Mouse (Mus musculus): ENCODE data around the gene Prc1.

Prc1 gene

DNA sequence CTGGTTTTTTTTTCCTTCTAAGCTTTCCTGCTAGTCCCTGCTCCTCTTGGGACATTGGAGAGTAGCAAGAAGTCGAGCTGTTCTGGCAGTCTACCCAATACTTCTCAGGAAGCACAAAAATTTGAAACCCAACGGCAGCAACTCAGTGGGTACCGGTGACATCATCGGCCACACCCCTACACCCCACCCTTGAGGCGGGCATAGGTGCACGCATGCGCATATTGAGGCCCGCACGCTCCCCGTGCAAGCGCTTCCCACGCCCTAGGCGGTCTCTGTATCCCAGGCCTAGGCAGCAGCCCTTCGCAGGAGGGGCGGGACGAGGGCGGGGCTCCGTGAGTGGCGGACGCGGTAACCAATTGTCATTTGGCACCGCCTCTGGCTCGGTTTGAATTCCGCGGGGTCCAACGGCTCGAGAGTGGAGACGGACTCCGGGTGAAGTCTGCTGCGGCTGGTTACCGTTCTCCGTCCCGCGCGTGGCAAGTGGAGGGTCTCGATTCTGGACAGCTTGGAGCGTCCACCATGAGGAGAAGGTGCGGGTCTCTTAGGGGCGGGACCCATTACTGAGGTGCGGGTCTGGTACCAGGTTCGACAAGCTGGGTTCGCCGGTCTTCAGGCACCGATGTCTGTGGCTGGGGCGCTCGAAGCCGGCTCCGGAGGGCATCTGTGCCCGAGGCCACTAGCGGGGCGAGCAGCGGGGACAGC lies at the start of gene Prc1:
Prc1 (plus strand) TSS at position 389 of the 702 bp plus-strand sequence.
- peak; percentile 97 for DNase-seq

DNA sequence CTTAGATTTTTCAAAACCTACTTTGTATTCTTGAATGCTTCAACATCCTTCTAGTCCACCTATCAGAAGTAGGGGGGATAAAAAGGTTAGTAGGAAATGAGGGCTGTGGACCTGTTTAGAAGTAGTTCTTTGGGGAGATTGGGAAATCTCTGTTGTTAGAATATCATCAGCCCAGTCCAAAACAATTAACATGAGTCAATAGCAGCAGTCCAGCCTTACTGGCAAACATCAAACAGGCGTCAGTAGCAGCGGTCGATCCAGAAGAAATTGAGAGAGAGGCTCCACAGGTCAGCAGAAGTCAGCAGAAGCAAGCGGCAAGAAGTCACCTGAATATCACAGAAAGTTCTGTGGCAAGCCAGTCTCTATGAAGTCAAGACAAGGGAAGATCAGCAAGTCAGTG lies 49.4 kb upstream of the Prc1 start:
- DNase-seq: no peak

GRCm38 (mm10) chr7:80246148-80246721 lies 48.0 kb upstream of the Prc1 start, which contains the start of gene Ttll13:
Gene Ttll13 (plus strand): TSS chr7:80246376.
- peak; percentile 96 for DNase-seq

- no peak for DNase-seq
Observed at GRCm38 (mm10) chr7:80246859-80247258, 47.4 kb upstream of the Prc1 start.

DNA sequence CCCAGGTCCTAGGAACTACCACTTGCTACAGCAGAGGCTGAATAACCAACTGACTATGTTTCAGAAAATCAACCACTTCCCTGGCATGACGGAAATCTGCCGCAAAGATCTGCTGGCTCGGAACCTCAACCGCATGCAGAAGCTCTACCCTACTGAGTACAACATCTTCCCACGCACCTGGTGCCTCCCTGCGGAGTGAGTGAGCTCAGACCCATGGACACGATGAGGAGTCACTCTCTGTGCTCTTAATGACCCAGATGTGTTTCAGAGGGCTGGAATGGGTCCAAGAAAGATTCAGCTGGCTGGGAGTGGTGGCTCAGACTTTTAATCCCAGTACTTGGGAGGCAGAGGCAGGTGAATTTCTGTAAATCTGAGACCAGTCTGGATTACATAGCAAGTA lies 41.8 kb upstream of the Prc1 start:
- no peak for DNase-seq

- no peak for DNase-seq
Observed at GRCm38 (mm10) chr7:80252886-80253285, 41.4 kb upstream of the Prc1 start.

DNA sequence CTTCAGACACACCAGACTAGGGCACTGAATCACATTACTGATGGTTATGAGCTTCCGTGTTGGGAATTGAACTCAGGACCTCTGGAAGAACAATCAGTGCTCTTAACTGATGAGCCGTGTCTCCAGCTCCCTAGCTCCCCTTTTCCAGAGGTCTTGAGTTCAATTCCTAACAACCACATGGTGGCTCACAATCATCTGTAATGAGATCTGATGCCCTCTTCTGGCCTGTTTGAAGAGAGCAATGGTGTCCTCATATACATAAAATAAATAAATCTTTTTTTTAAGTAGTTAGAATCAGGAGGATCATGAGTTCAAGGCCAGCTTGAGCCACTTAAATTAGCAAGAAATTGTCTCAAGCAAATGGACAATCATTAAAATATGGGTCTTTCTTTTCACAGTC lies 38.3 kb upstream of the Prc1 start:
- no peak for DNase-seq

DNA sequence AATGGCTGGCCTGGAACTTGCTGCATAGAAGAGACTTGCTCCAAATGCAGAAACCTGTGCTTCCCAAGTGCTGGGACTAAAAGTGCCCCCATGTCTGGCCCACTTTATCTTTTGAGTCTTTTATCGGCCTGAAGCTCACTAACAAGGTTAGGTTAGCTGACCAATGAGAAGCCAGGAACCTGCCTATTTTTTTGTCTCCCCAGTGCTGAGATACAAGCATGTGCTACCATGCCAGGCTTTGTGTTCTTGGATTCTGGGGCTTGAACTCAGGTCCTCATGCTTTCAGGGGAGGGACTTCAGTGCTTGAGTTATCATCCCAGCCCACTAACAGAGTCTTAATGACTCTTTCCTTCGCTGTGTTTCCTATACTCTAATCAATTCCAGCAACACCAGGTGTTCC lies 36.5 kb upstream of the Prc1 start:
- DNase-seq: no peak

GRCm38 (mm10) chr7:80260625-80261371 lies 33.5 kb upstream of the Prc1 start, which contains the start of gene Ngrn:
Gene Ngrn (plus strand): TSS chr7:80261215.
- peak; percentile 82 for DNase-seq

DNA sequence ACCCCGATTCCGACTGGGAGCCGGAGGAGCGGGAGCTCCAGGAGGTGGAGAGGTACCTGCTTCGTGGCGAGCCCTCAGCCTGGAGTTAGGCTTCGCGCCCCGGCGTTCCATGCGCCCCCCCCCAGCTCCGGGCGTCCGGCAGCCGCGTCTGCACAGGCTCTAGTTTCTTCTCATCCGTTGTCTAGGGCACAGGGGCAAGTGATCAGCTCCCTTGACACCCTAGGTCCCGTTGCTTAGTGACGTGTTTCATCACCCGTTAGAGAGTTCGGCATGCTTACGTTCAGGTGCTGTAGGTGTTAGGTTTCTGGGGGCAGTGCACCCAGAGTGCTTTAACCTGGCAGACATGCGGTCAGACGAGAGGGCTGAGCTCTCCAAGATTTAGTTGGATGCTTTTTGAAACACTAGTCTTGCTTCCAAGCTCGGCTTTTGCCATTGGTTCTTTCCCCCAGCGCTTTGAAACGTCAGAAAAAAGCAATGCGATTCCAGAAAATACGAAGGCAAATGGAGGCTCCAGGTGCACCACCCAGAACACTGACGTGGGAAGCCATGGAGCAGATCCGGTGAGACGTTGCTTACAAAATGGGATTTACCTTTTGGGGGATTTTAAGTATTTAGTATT lies 32.8 kb upstream of the Prc1 start:
- DNase-seq: peak; percentile 22

DNA sequence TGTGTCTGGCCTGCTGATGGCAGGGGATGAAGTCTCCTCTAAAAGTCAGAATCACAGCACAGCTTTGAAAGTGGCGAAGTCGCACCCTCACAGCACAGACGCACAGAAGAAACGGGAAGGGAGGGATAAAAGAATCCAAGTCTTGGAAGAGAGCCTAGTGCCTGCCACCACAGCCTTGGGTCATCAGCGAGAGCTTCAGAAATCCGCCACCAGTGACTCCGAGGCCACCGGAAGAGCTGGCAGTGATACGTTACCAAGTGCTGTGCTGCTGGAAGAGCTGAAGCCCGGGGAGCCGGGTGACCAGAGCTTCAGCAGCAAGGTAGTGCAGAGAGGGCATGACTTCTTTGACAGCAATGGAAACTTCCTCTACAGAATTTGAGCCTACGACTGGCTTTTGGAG lies 29.6 kb upstream of the Prc1 start:
- DNase-seq: no peak

DNA sequence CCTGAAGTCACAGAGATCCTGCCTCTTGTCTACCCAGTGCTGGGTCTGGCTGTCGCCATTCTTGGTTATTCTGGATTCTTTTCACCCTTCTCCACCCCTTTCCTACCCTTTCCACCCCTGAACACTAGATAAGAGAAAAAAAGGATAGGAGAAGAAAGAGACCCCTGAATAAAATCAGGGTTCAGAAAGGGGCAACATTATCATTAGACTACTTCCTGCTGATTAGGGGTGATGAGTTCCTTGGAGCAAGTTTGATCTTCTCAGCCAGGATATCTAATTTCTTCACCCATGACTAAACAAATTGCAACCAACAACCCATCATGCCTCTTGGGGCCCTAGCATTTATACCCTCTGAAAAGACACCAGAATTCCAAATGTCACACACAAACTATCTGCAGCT lies 26.5 kb upstream of the Prc1 start:
- DNase-seq: no peak

DNA sequence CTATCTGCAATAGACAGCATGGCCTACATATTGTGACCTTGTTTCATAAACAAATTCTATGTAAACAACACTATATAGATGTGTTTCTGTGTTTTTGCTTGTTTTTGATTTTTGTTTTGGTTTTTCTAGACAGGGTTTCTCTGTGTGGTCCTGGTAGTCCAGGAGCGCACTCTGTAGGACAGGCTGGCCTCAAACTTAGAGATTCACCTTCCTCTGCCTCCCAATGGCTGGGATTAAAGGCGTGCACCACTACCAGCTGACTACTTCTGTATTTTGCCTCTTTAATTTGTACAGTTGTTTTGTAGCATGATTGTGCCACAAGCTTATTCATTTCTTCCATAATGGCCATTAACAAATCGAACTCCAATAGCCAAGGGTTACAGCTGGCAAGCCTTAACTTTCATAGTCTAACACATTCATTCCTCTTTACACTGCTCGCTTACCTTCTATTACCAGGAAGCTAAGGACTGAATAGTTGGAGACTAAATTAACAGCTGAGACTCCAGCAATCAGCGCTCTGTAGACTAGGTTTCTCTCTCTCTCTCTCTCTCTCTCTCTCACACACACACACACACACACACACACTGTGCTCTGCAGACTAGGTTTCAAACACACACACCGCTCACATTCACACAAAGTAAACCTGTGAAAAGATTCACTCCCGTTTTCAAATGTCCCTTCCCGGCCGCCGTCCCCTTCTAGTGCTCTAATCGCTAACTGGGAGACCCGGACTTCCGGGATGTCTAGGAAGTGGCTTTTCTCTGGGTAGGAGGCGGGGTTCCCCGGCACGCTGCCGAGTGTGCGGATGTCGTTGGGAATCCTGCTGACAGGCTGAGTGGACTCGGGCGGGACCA lies 25.1 kb upstream of the Prc1 start, which contains the start of gene Vps33b:
Vps33b (plus strand) TSS at position 753 of the 854 bp plus-strand sequence.
- peak; percentile 99 for DNase-seq

DNA sequence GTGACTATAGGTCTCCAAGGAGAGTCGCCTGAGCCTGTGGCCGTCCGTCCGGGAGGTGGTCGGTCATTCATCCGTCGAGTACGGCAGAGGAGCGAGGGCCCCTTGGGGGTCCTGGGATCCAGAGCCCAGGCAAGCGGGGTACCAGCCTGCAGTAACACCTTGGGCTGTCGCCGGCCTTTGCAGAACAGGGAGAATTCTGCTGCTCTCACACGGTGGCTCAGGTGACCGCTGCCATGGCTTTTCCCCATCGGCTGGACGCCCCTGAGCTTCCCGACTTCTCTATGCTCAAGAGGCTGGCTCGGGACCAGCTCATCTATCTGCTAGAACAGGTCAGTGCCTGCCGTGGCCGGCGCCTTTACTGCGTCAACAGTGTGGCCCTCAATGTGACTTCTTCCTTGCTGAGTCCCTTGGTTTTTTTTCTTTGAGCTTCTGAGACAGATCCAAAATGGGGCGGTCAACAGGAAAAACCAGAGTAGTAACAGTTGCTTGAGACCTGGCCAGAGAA lies 24.4 kb upstream of the Prc1 start:
- peak; percentile 36 for DNase-seq

DNA sequence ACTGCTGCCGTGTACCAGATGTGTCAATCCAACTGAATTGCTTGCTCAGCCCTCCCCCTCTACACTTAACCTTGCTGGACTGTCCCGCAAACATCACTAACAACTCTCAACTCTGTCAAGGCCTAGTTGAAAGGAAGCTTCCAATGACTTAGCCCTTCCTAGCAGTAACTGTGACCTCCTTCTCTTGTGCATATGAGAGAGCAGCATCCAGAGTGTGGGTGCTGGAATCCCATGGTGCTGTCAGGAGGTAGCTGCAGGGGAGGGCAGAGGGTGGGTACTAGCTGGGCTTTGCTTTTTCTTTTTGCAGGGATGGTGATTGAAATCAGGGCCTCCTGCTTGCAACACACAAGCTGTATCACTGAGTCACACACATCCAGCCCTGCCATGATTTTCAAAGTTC lies 20.8 kb upstream of the Prc1 start:
- DNase-seq: no peak

DNA sequence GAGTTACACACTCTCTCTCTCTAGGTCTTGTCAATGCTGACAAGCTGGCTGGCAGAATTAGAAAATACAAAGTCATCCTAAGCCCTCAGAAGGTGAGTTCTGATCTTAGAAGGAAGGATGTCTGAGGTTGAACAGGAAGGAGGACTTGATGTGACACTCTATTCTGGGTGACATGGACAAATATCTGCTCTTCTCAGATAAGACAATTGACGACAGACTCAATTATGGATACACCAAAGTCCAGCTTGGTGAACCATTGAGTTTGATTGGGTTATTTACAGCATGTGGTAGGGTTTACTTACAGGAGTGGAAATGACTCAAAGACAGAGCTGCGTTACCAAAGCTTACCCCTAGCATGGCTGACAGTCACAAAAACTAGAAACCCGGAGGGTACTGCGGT lies 17.9 kb upstream of the Prc1 start:
- no peak for DNase-seq

DNA sequence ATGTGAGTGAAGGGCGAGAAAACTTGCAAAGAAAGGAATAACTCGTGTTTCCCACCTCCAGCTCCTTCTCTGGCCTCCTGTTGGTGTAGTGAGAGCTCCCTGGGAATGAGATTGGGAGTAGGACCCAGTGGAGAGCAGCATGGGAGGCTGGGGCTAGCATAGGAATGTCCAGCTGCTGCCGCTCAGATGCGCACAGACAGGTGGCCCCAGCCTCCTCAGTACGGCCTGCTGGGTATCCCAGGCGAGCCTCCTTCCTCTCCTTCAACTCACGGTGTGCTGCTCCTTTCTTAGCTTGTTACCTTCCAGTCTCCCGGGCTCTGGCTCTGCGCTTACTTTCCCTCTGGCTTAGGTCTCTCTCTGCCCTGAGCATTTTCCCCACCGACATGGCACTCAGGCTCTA lies 14.2 kb upstream of the Prc1 start:
- DNase-seq: no peak

DNA sequence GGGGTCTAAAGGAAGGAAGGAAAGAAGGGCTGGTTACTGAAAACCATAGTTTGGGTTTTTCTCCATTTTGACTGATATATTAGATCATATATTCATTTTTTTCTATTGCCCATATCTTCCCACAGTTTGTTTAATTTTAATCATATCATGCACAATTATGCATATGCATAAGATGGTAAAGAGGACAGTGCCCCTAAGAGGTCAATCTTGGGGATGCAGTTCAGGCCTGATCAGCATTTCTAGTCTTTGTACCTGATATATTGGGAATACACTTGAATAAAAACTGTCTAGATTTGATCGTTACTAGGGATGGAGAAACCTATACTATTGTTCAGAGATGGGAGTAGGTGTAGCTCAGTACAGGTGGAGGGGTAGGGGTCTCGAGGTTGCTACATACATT lies 13.3 kb upstream of the Prc1 start:
- no peak for DNase-seq

GRCm38 (mm10) chr7:80281646-80282045 lies 12.6 kb upstream of the Prc1 start:
- DNase-seq: no peak

DNA sequence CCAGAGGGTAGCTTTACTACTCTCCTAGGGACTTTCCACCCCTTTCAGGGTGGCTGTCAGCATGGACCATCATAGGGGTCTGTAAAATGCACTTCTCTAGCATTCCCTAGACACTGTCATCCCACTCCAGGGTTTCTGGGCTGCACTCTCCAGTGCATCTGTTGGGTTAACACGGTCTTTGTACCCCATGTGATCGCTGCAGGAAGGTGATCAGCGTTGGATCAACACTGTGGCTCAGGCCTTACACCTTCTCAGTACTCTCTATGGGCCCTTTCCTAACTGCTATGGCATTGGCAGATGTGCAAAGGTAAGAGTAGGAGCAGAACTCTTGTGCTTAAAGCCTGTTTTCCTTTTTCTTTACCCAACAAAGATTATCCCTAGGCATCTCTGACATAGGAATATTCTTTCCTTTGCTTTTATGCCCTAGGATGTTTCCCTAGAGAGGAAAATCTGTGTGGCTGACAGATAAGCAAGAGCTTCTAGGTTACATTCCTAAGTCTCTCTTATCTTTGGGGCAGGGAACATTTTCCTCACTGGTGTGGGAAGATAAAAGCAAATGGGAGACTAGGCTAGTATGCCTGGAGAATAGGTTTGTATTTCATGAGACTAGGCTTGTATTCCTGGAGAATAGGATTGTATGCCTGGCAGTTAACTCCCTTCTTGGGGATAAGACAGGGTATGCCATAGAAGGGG lies 10.9 kb upstream of the Prc1 start:
- DNase-seq: no peak

DNA sequence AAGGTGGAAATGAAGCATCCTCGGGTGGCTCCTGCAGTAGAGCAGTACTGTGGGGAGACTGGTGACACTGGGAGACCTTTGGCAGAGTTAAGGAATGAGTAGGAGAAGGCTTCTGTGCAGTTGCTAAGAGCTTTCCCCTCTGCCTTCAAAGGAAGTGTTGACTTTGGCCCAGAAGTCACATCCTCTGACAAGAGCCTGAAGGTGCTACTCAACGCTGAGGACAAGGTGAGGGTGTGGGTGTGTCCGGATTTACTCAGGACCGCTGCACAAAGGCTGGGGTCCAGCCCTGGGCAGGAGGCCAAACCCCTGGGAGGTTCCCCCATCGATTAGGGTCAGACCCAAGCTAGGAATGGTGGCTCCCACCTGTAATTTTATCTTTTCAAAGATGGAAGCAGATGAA lies 9.9 kb upstream of the Prc1 start:
- no peak for DNase-seq

DNA sequence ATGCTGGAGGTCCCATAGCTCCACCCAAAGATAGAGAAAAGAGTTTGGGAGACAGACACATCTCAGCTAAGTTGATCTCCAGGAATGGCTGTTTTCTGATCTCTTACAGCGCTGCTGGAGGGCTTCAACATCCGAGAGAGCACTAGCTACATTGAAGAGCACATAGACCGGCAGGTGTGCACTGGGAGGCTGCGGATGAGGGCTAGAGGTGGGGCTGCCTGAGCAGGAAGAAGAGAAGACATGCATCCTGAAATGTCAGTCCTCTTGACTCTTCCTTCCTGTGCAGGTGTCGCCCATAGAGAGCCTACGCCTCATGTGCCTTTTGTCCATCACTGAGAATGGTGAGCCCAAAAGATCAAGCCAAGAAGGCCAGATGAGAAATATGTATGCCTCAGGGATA lies 8.5 kb upstream of the Prc1 start:
- no peak for DNase-seq
